Mouse (Mus musculus) kidney, postnatal 4 days (tissue): Measurements from ENCODE around the gene Ltbp4.
A peak's percentile ranks its signal among the peaks of the same experiment; 100 is the strongest.

Source experiments
- DNase-seq, 2 experiments: peaks; one replicate each; pipeline ENCODE4 v3.0.0; 2021; ENCODE audit warnings: mixed read lengths in 2 of 2

Gene Ltbp4

GRCm38 (mm10) chr7:27326101-27326880, 11.2 kb downstream of the Ltbp4 start:
- DNase-seq, result peak; percentile 58 to 76

- peak; percentile 84 to 89 for DNase-seq
These were observed 11.8 kb downstream of the Ltbp4 start for GRCm38 (mm10) chr7:27325697-27326096.

GRCm38 (mm10) chr7:27324928-27325327, 12.6 kb downstream of the Ltbp4 start:
- no peak for DNase-seq

GRCm38 (mm10) chr7:27324161-27324560, 13.3 kb downstream of the Ltbp4 start:
- DNase-seq, result no peak

- DNase-seq, result no peak
These were observed 14.5 kb downstream of the Ltbp4 start for GRCm38 (mm10) chr7:27323001-27323400.

- DNase-seq, result no peak
These were observed 15.2 kb downstream of the Ltbp4 start for GRCm38 (mm10) chr7:27322291-27322690.

- DNase-seq, result no peak
These were observed 18.1 kb downstream of the Ltbp4 start for GRCm38 (mm10) chr7:27319411-27319810.

GRCm38 (mm10) chr7:27315958-27316357, 21.5 kb downstream of the Ltbp4 start:
- peak; percentile 33 to 57 for DNase-seq

GRCm38 (mm10) chr7:27314393-27314792, 23.1 kb downstream of the Ltbp4 start:
- no peak for DNase-seq

- DNase-seq, result no peak
These were observed 25.7 kb downstream of the Ltbp4 start for GRCm38 (mm10) chr7:27311651-27312284.

GRCm38 (mm10) chr7:27310996-27311535, 26.4 kb downstream of the Ltbp4 start:
- DNase-seq, result no peak

- peak; percentile 70 to 77 for DNase-seq
These were observed 27.2 kb downstream of the Ltbp4 start for GRCm38 (mm10) chr7:27310306-27310705.

GRCm38 (mm10) chr7:27309832-27310231, 27.7 kb downstream of the Ltbp4 start:
- no peak for DNase-seq

GRCm38 (mm10) chr7:27308821-27309549, 28.5 kb downstream of the Ltbp4 start:
- peak; percentile 69 to 78 for DNase-seq

GRCm38 (mm10) chr7:27307551-27307950, 29.9 kb downstream of the Ltbp4 start:
- peak in 1 of 2 experiments; percentile 54 for DNase-seq

GRCm38 (mm10) chr7:27306161-27307160, 31.0 kb downstream of the Ltbp4 start:
- peak; percentile 71 to 77 for DNase-seq

- no peak for DNase-seq
These were observed 32.3 kb downstream of the Ltbp4 start for GRCm38 (mm10) chr7:27305091-27305730.

- peak; percentile 86 to 89 for DNase-seq
These were observed 35.3 kb downstream of the Ltbp4 start for GRCm38 (mm10) chr7:27302172-27302571.

- no peak for DNase-seq
These were observed 36.7 kb downstream of the Ltbp4 start for GRCm38 (mm10) chr7:27300801-27301200.

- no peak for DNase-seq
These were observed 37.1 kb downstream of the Ltbp4 start for GRCm38 (mm10) chr7:27300351-27300750.

GRCm38 (mm10) chr7:27298816-27299215, 38.7 kb downstream of the Ltbp4 start:
- no peak for DNase-seq
